Mouse (Mus musculus) forelimb bud, embryonic 11.5 days (tissue): ENCODE results near the gene Olfr1326-ps1.

ENCODE experiments used
- DNase-seq: peaks from one replicate; pipeline ENCODE4 v3.0.0-alpha.2; 2012; ENCODE audit warnings: low read depth, low spot score

Olfr1326-ps1 gene

GRCm38 (mm10) chrX:74574788-74575187 lies at the start of gene Olfr1326-ps1:
Olfr1326-ps1 (minus strand) TSS chrX:74574888.
- DNase-seq: no peak

- no peak for DNase-seq
Measured at GRCm38 (mm10) chrX:74592379-74592778, 17.7 kb upstream of the Olfr1326-ps1 start, which contains the start of gene Olfr1325. Olfr1325 (plus strand) TSS chrX:74592679.
